Comparison of ENCODE assay signal across 15 mouse cellular contexts in the genomic region with DNA sequence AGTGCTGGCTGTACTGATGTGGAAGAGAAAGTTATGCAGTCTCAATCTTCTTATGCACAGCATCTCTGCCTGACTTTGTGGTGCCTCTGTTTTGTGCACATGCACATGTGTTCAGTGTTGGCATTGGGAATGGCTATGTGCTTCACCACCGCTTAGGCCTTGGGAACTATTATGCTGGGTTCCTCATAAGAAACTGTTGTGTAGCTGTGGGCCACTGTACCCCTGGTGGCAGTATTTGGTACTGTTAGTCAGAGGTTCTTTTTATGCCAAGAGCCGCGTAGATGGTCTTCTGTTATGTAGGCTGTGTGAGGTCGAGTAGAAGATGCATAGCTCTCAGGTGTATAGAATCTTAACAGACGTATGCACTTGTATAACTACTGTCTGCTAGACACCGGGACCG.
DNase-seq lines count a peak whose midpoint lies in the region; ATAC-seq and TF ChIP-seq lines count a peak whose summit lies in the region.
"Had no signal": no experiment of that assay in that cellular context is flagged by ENCODE, and none has a peak within 500 bp of the region (broad histone marks: within the 10 kb centered on the region; RNA-seq: fewer than 3 reads in every experiment).

No protein-coding gene starts in this region.

- 94% methylated on average over 7 of the region's 7 CpGs for WGBS in kidney, postnatal 0 days
- 83% methylated on average over 7 of the region's 7 CpGs for whole genome bisulfite sequencing in liver, embryonic 14.5 days (ENCODE audit: insufficient replicate concordance)
- 95% methylated on average over 7 of the region's 7 CpGs for WGBS in intestine, embryonic 15.5 days

- TF ChIP-seq EP300 in liver, embryonic 14.5 days (IDR thresholded peaks at IDR 0.05; ENCODE audit: low read depth), result no peak

- POLR2A ChIA-PET in Patski (lab: Charles Lee), result no interaction called here

- TF ChIP-seq CTCF in kidney, postnatal 0 days (IDR thresholded peaks at IDR 0.05; ENCODE audit: low read depth), result peak; percentile 41; the same call in 1 of the 2 replicates
- TF ChIP-seq CTCF in Patski (IDR thresholded peaks at IDR 0.05), result peak; percentile 22
- peak; percentile 66 for TF ChIP-seq CTCF in liver, embryonic 14.5 days (IDR thresholded peaks at IDR 0.05; ENCODE audit: low read depth)

- no peak overlapping the region for H3K4me2 ChIP-seq in kidney, postnatal 0 days (ENCODE audit: low read length)
- H3K4me2 ChIP-seq in liver, embryonic 14.5 days (ENCODE audit: low read depth), result peak overlapping the region; percentile 8; the same call in 1 of the 2 replicates
- no peak overlapping the region for H3K4me2 ChIP-seq in intestine, embryonic 15.5 days (replicated peaks)
- H3K4me2 ChIP-seq: forebrain, embryonic 13.5 days; kidney, embryonic 15.5 days had no signal

- in situ Hi-C loops in Patski (cut with MboI; ENCODE audit: low pct_unique_long_range_greater_than_20kb), result no loop called here

- no peak overlapping the region for H3K4me3 ChIP-seq in kidney, postnatal 0 days (replicated peaks; ENCODE audit: low read depth, low read length)
- no peak overlapping the region for H3K4me3 ChIP-seq in liver, embryonic 14.5 days (ENCODE audit: insufficient read depth in 1 of 2, low read depth in 2 of 2, low read length in 2 of 2)
- no peak overlapping the region for H3K4me3 ChIP-seq in intestine, embryonic 15.5 days (replicated peaks)
- H3K4me3 ChIP-seq: forebrain, embryonic 13.5 days; kidney, embryonic 15.5 days had no signal

- no peaks in the 10 kb centered on the region for H3K36me3 ChIP-seq in kidney, postnatal 0 days (ENCODE audit: insufficient read depth, low read length)
- H3K36me3 ChIP-seq in liver, embryonic 14.5 days (replicated peaks; ENCODE audit: control insufficient read depth, insufficient read depth, low read depth), result no peaks in the 10 kb centered on the region; the same call in 1 of the 2 replicates
- H3K36me3 ChIP-seq in intestine, embryonic 15.5 days, result no peaks in the 10 kb centered on the region
- H3K36me3 ChIP-seq: kidney, embryonic 15.5 days had no signal

- no peaks in the 10 kb centered on the region for H3K9me3 ChIP-seq in kidney, postnatal 0 days (replicated peaks; ENCODE audit: low read length)
- H3K9me3 ChIP-seq in liver, embryonic 14.5 days (ENCODE audit: control insufficient read depth, low read length), result no peaks in the 10 kb centered on the region
- H3K9me3 ChIP-seq in intestine, embryonic 15.5 days, result no peaks in the 10 kb centered on the region
- H3K9me3 ChIP-seq: forebrain, embryonic 13.5 days; kidney, embryonic 15.5 days had no signal

- 0 out of 2 replicates have a peak, but pooled peaks cover 6% of the 10 kb centered on the region for H3K4me1 ChIP-seq in kidney, postnatal 0 days (replicated peaks; ENCODE audit: insufficient read depth, low read length)
- H3K4me1 ChIP-seq in liver, embryonic 14.5 days (replicated peaks; ENCODE audit: control insufficient read depth in 2 of 2, insufficient read depth in 2 of 2, low read length in 1 of 2), result peaks cover 35 to 39% of the 10 kb centered on the region in 2 experiments
- no peaks in the 10 kb centered on the region; the same call in 1 of the 2 replicates for H3K4me1 ChIP-seq in intestine, embryonic 15.5 days (replicated peaks)

- no peaks in the 10 kb centered on the region for H3K27me3 ChIP-seq in kidney, postnatal 0 days (ENCODE audit: insufficient read depth, low read length)
- H3K27me3 ChIP-seq in Patski, result no peaks in the 10 kb centered on the region
- no peaks in the 10 kb centered on the region for H3K27me3 ChIP-seq in liver, embryonic 14.5 days (ENCODE audit: control insufficient read depth, insufficient read depth, low read length)
- H3K27me3 ChIP-seq in intestine, embryonic 15.5 days (replicated peaks), result no peaks in the 10 kb centered on the region
- H3K27me3 ChIP-seq: forebrain, embryonic 13.5 days; kidney, embryonic 15.5 days had no signal

- H3K9ac ChIP-seq in kidney, postnatal 0 days (ENCODE audit: low read depth, low read length), result no peak overlapping the region
- H3K9ac ChIP-seq in liver, embryonic 14.5 days (replicated peaks), result no peak overlapping the region
- H3K9ac ChIP-seq in intestine, embryonic 15.5 days, result no peak overlapping the region
- H3K9ac ChIP-seq: forebrain, embryonic 13.5 days; kidney, embryonic 15.5 days had no signal

- no peak for DNase-seq in kidney, postnatal 0 days (ENCODE audit: low spot score)
- no peak for DNase-seq in kidney, adult 11 months
- DNase-seq in ES-CJ7 (ENCODE audit: low read depth, low spot score), result peak; percentile 71
- DNase-seq in Patski (ENCODE audit: low read depth, low spot score), result no peak
- DNase-seq in liver, embryonic 14.5 days (ENCODE audit: low read depth in 3 of 3, low spot score in 3 of 3), result no peak
- DNase-seq in thymus, postnatal 10 days (ENCODE audit: low spot score in 2 of 2), result no peak
- DNase-seq in frontal cortex, postnatal 14 days (ENCODE audit: low spot score in 2 of 2), result no peak
- DNase-seq: adrenal gland, postnatal 14 days; heart, adult 11 months; layer of hippocampus, postnatal 36 days; spleen, adult 18-20 months; thymus, adult 18-20 months had no signal

- CTCF ChIA-PET in Patski (lab: Charles Lee), result no interaction called here

- no peak overlapping the region for H3K27ac ChIP-seq in kidney, postnatal 0 days
- H3K27ac ChIP-seq in liver, embryonic 14.5 days, result no peak overlapping the region
- H3K27ac ChIP-seq in intestine, embryonic 15.5 days, result no peak overlapping the region
- H3K27ac ChIP-seq: forebrain, embryonic 13.5 days; kidney, embryonic 15.5 days had no signal

- no peak for ATAC-seq in kidney, postnatal 0 days (replicated peaks; ENCODE audit: low FRiP score, low read depth)
- ATAC-seq in Patski, result no peak
- peak; percentile 31; the same call in 1 of the 2 replicates for ATAC-seq in liver, embryonic 14.5 days (ENCODE audit: insufficient read depth)
- ATAC-seq in intestine, embryonic 15.5 days, result no peak
- ATAC-seq: forebrain, embryonic 13.5 days had no signal
